Mouse (Mus musculus): ENCODE measurements around the gene Klhl6.

Gene Klhl6

DNA sequence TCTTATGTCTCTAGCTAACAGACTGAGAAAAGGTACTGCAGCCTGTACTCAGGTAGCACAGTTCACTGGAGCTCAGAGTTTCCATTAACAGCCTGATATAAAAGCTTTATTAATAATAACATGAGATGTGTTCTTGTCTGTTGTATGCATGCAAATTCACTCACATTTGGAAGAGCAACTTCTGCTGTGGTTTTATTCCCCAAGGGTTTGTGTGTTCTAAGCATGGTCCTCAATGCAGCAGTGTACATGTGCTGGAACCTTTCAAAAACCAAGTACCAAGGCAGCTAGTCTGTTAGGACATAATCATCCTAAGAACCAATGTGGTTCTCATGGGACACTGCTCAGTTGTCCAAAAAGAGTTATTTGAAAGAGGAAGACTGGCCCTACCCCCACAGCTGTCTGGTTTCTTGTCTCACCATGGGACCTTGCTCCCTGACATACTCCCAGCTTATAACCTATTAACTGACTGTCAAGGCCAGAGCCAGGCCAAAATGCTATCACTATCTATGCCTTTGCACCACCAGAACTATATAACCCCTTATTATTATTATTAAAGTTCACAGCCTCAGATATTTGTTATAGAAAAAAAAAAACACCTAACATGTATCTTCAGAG, 10.0 kb downstream of the Klhl6 start:
- no peak for ATAC-seq (ENCODE audit: insufficient number of reproducible peaks, low FRiP score, low TSS enrichment)

GRCm38 (mm10) chr16:19969506-19969905, 13.3 kb downstream of the Klhl6 start:
- ATAC-seq (ENCODE audit: insufficient number of reproducible peaks, low FRiP score, low TSS enrichment), result no peak

- ATAC-seq (ENCODE audit: insufficient number of reproducible peaks, low FRiP score, low TSS enrichment), result no peak
These were observed 14.2 kb downstream of the Klhl6 start for GRCm38 (mm10) chr16:19968666-19969065.

GRCm38 (mm10) chr16:19967897-19968392, 14.9 kb downstream of the Klhl6 start:
- no peak for ATAC-seq (ENCODE audit: insufficient number of reproducible peaks, low FRiP score, low TSS enrichment)

GRCm38 (mm10) chr16:19966976-19967375, 15.9 kb downstream of the Klhl6 start:
- no peak for ATAC-seq (ENCODE audit: insufficient number of reproducible peaks, low FRiP score, low TSS enrichment)

GRCm38 (mm10) chr16:19966437-19966836, 16.4 kb downstream of the Klhl6 start:
- no peak for ATAC-seq (ENCODE audit: insufficient number of reproducible peaks, low FRiP score, low TSS enrichment)

DNA sequence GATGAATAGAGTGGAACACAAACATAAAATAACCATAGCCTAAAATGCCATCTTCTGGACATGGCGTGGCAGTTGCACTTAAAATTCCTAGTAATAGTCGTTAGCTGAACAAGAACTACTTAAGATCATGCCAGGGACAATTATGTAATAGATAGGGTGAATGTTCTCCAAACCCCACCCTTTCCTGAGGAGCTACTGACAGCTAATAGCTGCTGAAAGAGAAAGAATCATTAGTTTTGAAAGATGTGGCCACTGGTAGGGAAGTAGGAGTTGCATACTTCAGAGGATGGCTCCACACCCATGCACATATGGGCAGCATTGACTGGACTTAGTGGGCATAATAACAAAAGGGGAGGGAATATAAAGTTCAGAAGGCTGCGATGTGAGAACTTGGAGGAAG, 19.9 kb downstream of the Klhl6 start:
- ATAC-seq (ENCODE audit: insufficient number of reproducible peaks, low FRiP score, low TSS enrichment), result no peak

GRCm38 (mm10) chr16:19961070-19961469, 21.8 kb downstream of the Klhl6 start:
- ATAC-seq (ENCODE audit: insufficient number of reproducible peaks, low FRiP score, low TSS enrichment), result no peak

GRCm38 (mm10) chr16:19960407-19961058, 22.3 kb downstream of the Klhl6 start:
- ATAC-seq (ENCODE audit: insufficient number of reproducible peaks, low FRiP score, low TSS enrichment), result no peak

DNA sequence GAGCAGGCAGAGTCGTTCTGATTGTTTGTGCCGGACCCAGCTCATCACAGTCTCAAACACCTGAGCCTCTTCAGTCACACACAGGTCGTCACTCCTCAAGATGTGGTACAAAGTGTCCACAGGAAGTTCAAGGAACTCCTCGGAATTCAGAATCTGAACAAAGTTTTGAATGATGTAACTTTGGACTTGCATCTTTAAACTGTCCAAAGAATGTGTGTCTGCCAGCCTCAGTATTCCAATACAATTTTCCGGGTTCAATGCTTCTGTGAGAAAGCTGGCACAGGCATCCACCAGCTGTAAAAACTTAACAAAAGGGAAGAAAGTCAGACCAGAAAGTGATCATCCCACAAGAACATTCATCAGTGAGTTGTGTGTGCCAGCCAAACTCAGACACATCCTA, 25.8 kb downstream of the Klhl6 start:
- no peak for ATAC-seq (ENCODE audit: insufficient number of reproducible peaks, low FRiP score, low TSS enrichment)

GRCm38 (mm10) chr16:19947336-19947735, 35.5 kb downstream of the Klhl6 start:
- ATAC-seq (ENCODE audit: insufficient number of reproducible peaks, low FRiP score, low TSS enrichment), result no peak

GRCm38 (mm10) chr16:19946578-19947298, 36.1 kb downstream of the Klhl6 start:
- ATAC-seq (ENCODE audit: insufficient number of reproducible peaks, low FRiP score, low TSS enrichment), result no peak

- no peak for ATAC-seq (ENCODE audit: insufficient number of reproducible peaks, low FRiP score, low TSS enrichment)
These were observed 62.0 kb downstream of the Klhl6 start for GRCm38 (mm10) chr16:19920823-19921222.

GRCm38 (mm10) chr16:19918286-19918685, 64.6 kb downstream of the Klhl6 start:
- no peak for ATAC-seq (ENCODE audit: insufficient number of reproducible peaks, low FRiP score, low TSS enrichment)

- ATAC-seq (ENCODE audit: insufficient number of reproducible peaks, low FRiP score, low TSS enrichment), result no peak
These were observed 70.3 kb downstream of the Klhl6 start for GRCm38 (mm10) chr16:19912582-19912981.

- no peak for ATAC-seq (ENCODE audit: insufficient number of reproducible peaks, low FRiP score, low TSS enrichment)
These were observed 74.5 kb downstream of the Klhl6 start for GRCm38 (mm10) chr16:19908291-19908690.

- ATAC-seq (ENCODE audit: insufficient number of reproducible peaks, low FRiP score, low TSS enrichment), result no peak
These were observed 75.7 kb downstream of the Klhl6 start for GRCm38 (mm10) chr16:19907103-19907502.

DNA sequence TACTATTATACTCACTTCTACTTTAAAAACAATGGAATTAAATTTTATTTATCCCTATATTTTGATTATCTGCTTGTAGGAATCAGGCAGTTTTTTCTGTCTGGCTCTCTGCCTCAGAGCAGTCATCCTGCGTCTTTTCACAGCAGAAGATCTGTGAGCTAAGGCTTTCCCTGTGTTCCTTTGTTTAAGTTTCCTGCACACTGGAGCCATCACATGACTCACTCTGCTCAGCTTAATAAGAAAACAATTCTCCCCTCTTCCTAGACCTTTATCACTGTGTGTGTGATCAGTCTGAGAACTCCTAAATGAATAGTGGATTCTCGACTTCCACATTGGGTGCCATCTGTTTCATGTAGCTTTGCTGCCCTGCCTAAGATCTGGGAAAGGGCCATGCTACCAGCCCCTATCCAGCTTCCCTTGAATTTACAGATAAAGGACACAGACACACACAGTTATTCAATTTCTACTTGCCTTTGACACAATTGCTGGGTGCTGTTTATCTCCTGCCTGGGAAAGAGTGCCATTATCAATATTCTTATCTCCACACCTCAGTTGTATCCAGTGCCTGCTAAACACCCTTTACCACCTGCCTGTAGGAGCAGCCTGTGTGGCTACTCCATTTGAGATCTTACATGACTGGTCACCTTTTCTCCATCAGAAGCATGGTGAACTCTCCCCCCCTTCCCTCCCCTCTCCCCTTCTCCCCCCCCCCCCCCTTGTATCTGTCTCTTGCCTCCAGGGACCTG, 77.9 kb downstream of the Klhl6 start:
- no peak for ATAC-seq (ENCODE audit: insufficient number of reproducible peaks, low FRiP score, low TSS enrichment)

DNA sequence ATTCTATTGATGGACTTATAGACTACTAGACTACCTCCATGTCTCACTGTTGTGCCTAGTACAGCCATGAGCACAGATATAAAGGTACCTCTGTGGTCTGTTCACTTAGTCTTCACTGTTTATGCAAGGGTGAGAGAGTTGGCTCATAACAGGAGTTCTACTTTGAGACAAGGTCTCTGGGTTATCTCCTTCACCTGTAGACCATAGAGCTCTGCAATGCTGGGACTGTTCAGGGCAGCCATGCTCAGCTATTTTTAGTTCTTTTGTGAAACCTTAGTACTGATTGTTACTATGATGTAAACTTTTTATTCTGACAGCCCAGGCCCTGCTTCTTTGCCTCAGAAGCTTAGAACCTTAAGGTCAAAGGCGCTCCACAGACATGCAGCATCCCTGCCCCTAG, 79.0 kb downstream of the Klhl6 start:
- ATAC-seq (ENCODE audit: insufficient number of reproducible peaks, low FRiP score, low TSS enrichment), result no peak
